Comparison of ENCODE assay signal across 28 mouse cellular contexts in genomic region chr1:155903561-155903960, GRCm38 (mm10).
DNase-seq lines count a peak whose midpoint lies in the region; ATAC-seq and TF ChIP-seq lines count a peak whose summit lies in the region.
"Had no signal": no experiment of that assay in that cellular context is flagged by ENCODE, and none has a peak within 500 bp of the region (broad histone marks: within the 10 kb centered on the region; RNA-seq: fewer than 3 reads in every experiment).

No protein-coding gene starts in this region.

- no peaks in the 10 kb centered on the region for H3K9me3 ChIP-seq in hindbrain, postnatal 0 days (ENCODE audit: low read length)
- H3K9me3 ChIP-seq in hindbrain, embryonic 12.5 days (replicated peaks) = no peaks in the 10 kb centered on the region
- no peaks in the 10 kb centered on the region for H3K9me3 ChIP-seq in stomach, postnatal 0 days (ENCODE audit: control insufficient read depth, low read length)
- no peaks in the 10 kb centered on the region for H3K9me3 ChIP-seq in kidney, embryonic 15.5 days (replicated peaks)
- H3K9me3 ChIP-seq: embryonic facial prominence, embryonic 10.5 days; embryonic facial prominence, embryonic 13.5 days; hindbrain, embryonic 10.5 days; hindbrain, embryonic 15.5 days had no signal

- ATAC-seq in hindbrain, postnatal 0 days = peak; percentile 63; the same call in 1 of the 2 replicates
- ATAC-seq in hindbrain, embryonic 12.5 days (ENCODE audit: low FRiP score) = no peak
- ATAC-seq in stomach, postnatal 0 days (ENCODE audit: low FRiP score, low TSS enrichment) = peak; percentile 38; the same call in 1 of the 2 replicates
- ATAC-seq in kidney, embryonic 15.5 days (replicated peaks; ENCODE audit: low FRiP score) = no peak
- ATAC-seq: CD4-positive, CD25-positive, alpha-beta regulatory T cell, adult 4 months; forebrain, embryonic 14.5 days; forebrain, postnatal 0 days; inflammation-experienced regulatory T-cells, adult 6 months; intestine, embryonic 16.5 days had no signal

- no peaks in the 10 kb centered on the region for H3K4me1 ChIP-seq in hindbrain, postnatal 0 days (ENCODE audit: insufficient read depth, low read length)
- H3K4me1 ChIP-seq in hindbrain, embryonic 12.5 days = no peaks in the 10 kb centered on the region
- H3K4me1 ChIP-seq in stomach, postnatal 0 days (replicated peaks; ENCODE audit: control insufficient read depth, insufficient read depth) = no peaks in the 10 kb centered on the region
- no peaks in the 10 kb centered on the region for H3K4me1 ChIP-seq in kidney, embryonic 15.5 days
- H3K4me1 ChIP-seq: embryonic facial prominence, embryonic 10.5 days; embryonic facial prominence, embryonic 13.5 days; hindbrain, embryonic 10.5 days; hindbrain, embryonic 15.5 days had no signal

- peak; percentile 49 to 56 for DNase-seq in cerebellum, postnatal 14 days
- no peak for DNase-seq in cerebellum, adult 18-20 months
- DNase-seq in hindbrain, postnatal 0 days (ENCODE audit: low spot score) = peak; percentile 35
- peak; percentile 5 for DNase-seq in right cerebral cortex, postnatal 4 days
- no peak for DNase-seq in right cerebral cortex, postnatal 36 days (ENCODE audit: low spot score in 2 of 2)
- no peak for DNase-seq in stomach, postnatal 0 days (ENCODE audit: low spot score)
- DNase-seq: adrenal gland, adult 2 months; adrenal gland, postnatal 14 days; cerebellum, adult 11 months; cerebellum, adult 8-10 months; cerebellum, postnatal 36 days; embryo, embryonic 11 days; forebrain, postnatal 0 days; gastrocnemius, postnatal 10 days; gastrocnemius, postnatal 36 days; heart, postnatal 36 days; kidney, adult 18-20 months had no signal

- no peaks in the 10 kb centered on the region for H3K27me3 ChIP-seq in hindbrain, postnatal 0 days (ENCODE audit: insufficient read depth, low read length)
- no peaks in the 10 kb centered on the region for H3K27me3 ChIP-seq in hindbrain, embryonic 12.5 days
- H3K27me3 ChIP-seq in stomach, postnatal 0 days (ENCODE audit: control insufficient read depth, insufficient read depth, low read length) = no peaks in the 10 kb centered on the region
- no peaks in the 10 kb centered on the region for H3K27me3 ChIP-seq in kidney, embryonic 15.5 days
- H3K27me3 ChIP-seq: embryonic facial prominence, embryonic 13.5 days; hindbrain, embryonic 15.5 days had no signal

- TF ChIP-seq EP300 in stomach, postnatal 0 days (optimal IDR thresholded peaks at IDR 0.05) = no peak

- WGBS in hindbrain, postnatal 0 days = 61% methylated on average over 3 of the region's 3 CpGs
- WGBS in hindbrain, embryonic 12.5 days = 96% methylated on average over 3 of the region's 3 CpGs
- 88% methylated on average over 3 of the region's 3 CpGs for WGBS in stomach, postnatal 0 days
- WGBS in kidney, embryonic 15.5 days = 89% methylated on average over 3 of the region's 3 CpGs

- H3K4me2 ChIP-seq in hindbrain, postnatal 0 days (ENCODE audit: low read depth, low read length) = no peak overlapping the region
- no peak overlapping the region for H3K4me2 ChIP-seq in hindbrain, embryonic 12.5 days (replicated peaks)
- no peak overlapping the region for H3K4me2 ChIP-seq in stomach, postnatal 0 days (replicated peaks; ENCODE audit: low read depth)
- no peak overlapping the region for H3K4me2 ChIP-seq in kidney, embryonic 15.5 days
- H3K4me2 ChIP-seq: embryonic facial prominence, embryonic 13.5 days; heart, embryonic 11.5 days; hindbrain, embryonic 15.5 days had no signal

- no peak overlapping the region for H3K27ac ChIP-seq in hindbrain, postnatal 0 days
- H3K27ac ChIP-seq in hindbrain, embryonic 12.5 days = no peak overlapping the region
- H3K27ac ChIP-seq in stomach, postnatal 0 days (replicated peaks) = no peak overlapping the region
- H3K27ac ChIP-seq in kidney, embryonic 15.5 days = no peak overlapping the region
- H3K27ac ChIP-seq: embryonic facial prominence, embryonic 10.5 days; embryonic facial prominence, embryonic 13.5 days; hindbrain, embryonic 10.5 days; hindbrain, embryonic 15.5 days had no signal

- peaks cover 66% of the 10 kb centered on the region for H3K36me3 ChIP-seq in hindbrain, postnatal 0 days (ENCODE audit: insufficient read depth, low read length)
- H3K36me3 ChIP-seq in hindbrain, embryonic 12.5 days = peaks cover 68% of the 10 kb centered on the region
- H3K36me3 ChIP-seq in stomach, postnatal 0 days (ENCODE audit: control insufficient read depth, insufficient read depth, low read length) = peaks cover 28% of the 10 kb centered on the region
- H3K36me3 ChIP-seq in kidney, embryonic 15.5 days = peaks cover 87% of the 10 kb centered on the region

- no peak overlapping the region for H3K9ac ChIP-seq in hindbrain, postnatal 0 days (replicated peaks; ENCODE audit: low read length)
- no peak overlapping the region for H3K9ac ChIP-seq in hindbrain, embryonic 12.5 days
- no peak overlapping the region for H3K9ac ChIP-seq in stomach, postnatal 0 days (ENCODE audit: low read length)
- no peak overlapping the region for H3K9ac ChIP-seq in kidney, embryonic 15.5 days
- H3K9ac ChIP-seq: embryonic facial prominence, embryonic 13.5 days; forebrain, postnatal 0 days; hindbrain, embryonic 15.5 days had no signal

- no peak overlapping the region for H3K4me3 ChIP-seq in hindbrain, postnatal 0 days (ENCODE audit: low read length)
- no peak overlapping the region for H3K4me3 ChIP-seq in hindbrain, embryonic 12.5 days
- no peak overlapping the region for H3K4me3 ChIP-seq in stomach, postnatal 0 days (ENCODE audit: low read depth, low read length)
- no peak overlapping the region for H3K4me3 ChIP-seq in kidney, embryonic 15.5 days (replicated peaks)
- H3K4me3 ChIP-seq: embryonic facial prominence, embryonic 10.5 days; embryonic facial prominence, embryonic 13.5 days; hindbrain, embryonic 10.5 days; hindbrain, embryonic 15.5 days had no signal

- no peak for TF ChIP-seq CTCF in hindbrain, postnatal 0 days (IDR thresholded peaks at IDR 0.05; ENCODE audit: low read depth)
- TF ChIP-seq CTCF in stomach, postnatal 0 days (IDR thresholded peaks at IDR 0.05; ENCODE audit: low read depth) = no peak

Comparison
In these comparisons a context has a peak if more than half of its experiments do, and no peak if none do; other contexts are left out.
1. DNase-seq: peak in cerebellum, postnatal 14 days (2 of 2), hindbrain, postnatal 0 days (single experiment) and right cerebral cortex, postnatal 4 days (single experiment); none in cerebellum, adult 18-20 months (0 of 2), right cerebral cortex, postnatal 36 days (0 of 2) and stomach, postnatal 0 days (single experiment).
2. ATAC-seq: peak in hindbrain, postnatal 0 days (single experiment) and stomach, postnatal 0 days (single experiment); none in hindbrain, embryonic 12.5 days (single experiment) and kidney, embryonic 15.5 days (single experiment).